Mouse (Mus musculus) myocyte (in vitro differentiated cells): ENCODE data around the gene Cog6. TPM values are rescaled to one million over a fixed set of nuclear protein-coding genes. Genes with fewer than 3 reads are reported as not detected.

ENCODE experiments used
- H3K27me3 ChIP-seq: one replicate; pipeline ENCODE4 v1.6.1; 2011; ENCODE audit not compliant: control insufficient read depth, insufficient read depth, insufficient read length
- H3K36me3 ChIP-seq: one replicate; pipeline ENCODE4 v1.6.1; 2011; ENCODE audit not compliant: control insufficient read depth, insufficient read depth
- H3K4me2 ChIP-seq: one replicate; pipeline ENCODE4 v1.6.1; 2011; ENCODE audit warnings: low read depth, control low read depth
- H3K4me3 ChIP-seq: one replicate; pipeline ENCODE4 v1.5.1; 2011; ENCODE audit warnings: mild to moderate bottlenecking, control low read depth, moderate library complexity
- H3K79me2 ChIP-seq: one replicate; pipeline ENCODE4 v1.6.1; 2011; ENCODE audit not compliant: control insufficient read depth, insufficient read depth
- H3ac ChIP-seq: one replicate; pipeline ENCODE4 v1.6.1; 2011; ENCODE audit not compliant: control insufficient read depth, insufficient read length
- CEBPB ChIP-seq: IDR thresholded peaks from 2 replicates; pipeline ENCODE4 v1.6.1; 2011; ENCODE audit warnings: mild to moderate bottlenecking, moderate library complexity; ENCODE audit not compliant: poor library complexity, insufficient read depth, severe bottlenecking
- E2F4 ChIP-seq: IDR thresholded peaks from one replicate; pipeline ENCODE4 v1.6.1; 2011; ENCODE audit warnings: mild to moderate bottlenecking, control low read depth, moderate library complexity; ENCODE audit not compliant: insufficient read depth
- MAX ChIP-seq: IDR thresholded peaks from one replicate; pipeline ENCODE4 v1.6.1; 2011; ENCODE audit warnings: low read depth, mild to moderate bottlenecking, control low read depth
- MYOD1 ChIP-seq, 3 experiments: IDR thresholded peaks; one replicate each; pipeline ENCODE4 v1.6.1; 2011; ENCODE audit warnings: control low read depth in 2 of 3, low read depth in 2 of 3, mild to moderate bottlenecking in 2 of 3, moderate library complexity in 1 of 3; ENCODE audit not compliant: insufficient read length in 2 of 3, control insufficient read depth in 1 of 3
- MYOG ChIP-seq, 3 experiments: IDR thresholded peaks; one replicate each; pipeline ENCODE4 v1.6.1; 2011; ENCODE audit warnings: control low read depth in 2 of 3, low read depth in 2 of 3, mild to moderate bottlenecking in 2 of 3; ENCODE audit not compliant: insufficient read length in 2 of 3, control insufficient read depth in 1 of 3, insufficient read depth in 1 of 3
- POLR2A ChIP-seq: IDR thresholded peaks from one replicate; pipeline ENCODE4 v1.6.1; 2011; ENCODE audit warnings: low read depth, mild to moderate bottlenecking, control low read depth, moderate library complexity; ENCODE audit not compliant: insufficient read length
- POLR2AphosphoS2 ChIP-seq: IDR thresholded peaks from one replicate; pipeline ENCODE4 v1.6.1; 2011; ENCODE audit warnings: low read depth, control low read depth; ENCODE audit not compliant: insufficient read length
- REST ChIP-seq: IDR thresholded peaks from one replicate; pipeline ENCODE4 v1.6.1; 2011; ENCODE audit warnings: mild to moderate bottlenecking, control low read depth, moderate library complexity; ENCODE audit not compliant: insufficient read depth, insufficient read length
- SRF ChIP-seq: IDR thresholded peaks from one replicate; pipeline ENCODE4 v1.6.1; 2011; ENCODE audit warnings: low read depth; ENCODE audit not compliant: control insufficient read depth, insufficient read length
- TCF12 ChIP-seq: IDR thresholded peaks from one replicate; pipeline ENCODE4 v1.6.1; 2011; ENCODE audit warnings: mild to moderate bottlenecking, control low read depth; ENCODE audit not compliant: poor library complexity, insufficient read depth, severe bottlenecking
- TCF3 ChIP-seq: IDR thresholded peaks from one replicate; pipeline ENCODE4 v1.6.1; 2011; ENCODE audit warnings: low read depth, control low read depth; ENCODE audit not compliant: insufficient read length
- USF1 ChIP-seq: IDR thresholded peaks from one replicate; pipeline ENCODE4 v1.6.1; 2011; ENCODE audit warnings: low read depth, mild to moderate bottlenecking, control low read depth, moderate library complexity
- polyA plus RNA-seq: library from polyadenylated mRNA; unstranded; fragments of >200 nt; fragmentation: generic; extraction: Trizol; gene quantifications from one replicate; pipeline ENCODE4 v1.2.1, GENCODE M21; 2012; ENCODE audit warnings: missing spikeins

Cog6 gene
- polyA plus RNA-seq, 1 experiment, result 17.4 TPM

DNA sequence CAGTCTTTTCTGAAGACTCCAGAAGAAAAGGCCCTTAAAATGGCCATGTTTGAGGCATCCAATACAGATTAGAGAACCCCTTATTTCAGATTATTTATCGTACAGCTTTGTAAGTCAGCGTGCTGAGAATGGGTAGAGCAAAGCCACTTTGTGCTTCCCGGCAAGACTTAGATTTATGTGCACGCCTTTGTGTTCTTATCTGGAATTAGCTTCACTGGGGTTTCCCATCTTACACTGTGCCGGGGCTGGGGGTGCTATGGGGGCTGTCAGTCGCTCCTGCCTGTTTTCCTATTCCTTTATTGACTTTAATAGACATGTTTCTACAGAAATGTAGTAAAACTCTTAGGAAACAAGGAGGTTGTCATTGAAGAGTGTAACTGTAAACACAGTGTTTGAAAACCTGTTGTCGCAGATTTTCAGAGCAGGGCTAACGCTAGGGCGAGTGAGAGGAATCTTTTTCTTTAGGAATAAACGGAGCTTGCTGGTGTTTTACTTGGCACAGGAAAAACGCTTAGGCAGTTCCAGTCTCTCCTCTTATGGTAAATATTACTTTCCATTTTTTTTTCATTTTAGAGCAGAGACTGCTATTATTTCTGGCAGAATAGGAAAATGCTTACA, 27.8 kb upstream of the Cog6 start:
- peaks cover 59% of the 10 kb centered on the region for H3K79me2 ChIP-seq
- TF ChIP-seq SRF (no peak), USF1 (no peak), POLR2A (no peak), TCF12 (no peak), MYOD1 (IDR thresholded peaks at IDR 0.05; ENCODE audit: control insufficient read depth in 1 of 3, insufficient read length in 2 of 3, low read depth in 2 of 3) (no peak), MYOG (IDR thresholded peaks at IDR 0.05; ENCODE audit: control insufficient read depth in 1 of 3, insufficient read depth in 1 of 3, insufficient read length in 2 of 3, low read depth in 2 of 3) (no peak), REST (no peak), TCF3 (no peak)
- H3K4me2 ChIP-seq, result peak overlapping the region; percentile 28
- H3K27me3 ChIP-seq, result no peaks in the 10 kb centered on the region
- H3K4me3 ChIP-seq, result no peak overlapping the region
- peaks cover 5% of the 10 kb centered on the region for H3K36me3 ChIP-seq
- no peak overlapping the region for H3ac ChIP-seq

DNA sequence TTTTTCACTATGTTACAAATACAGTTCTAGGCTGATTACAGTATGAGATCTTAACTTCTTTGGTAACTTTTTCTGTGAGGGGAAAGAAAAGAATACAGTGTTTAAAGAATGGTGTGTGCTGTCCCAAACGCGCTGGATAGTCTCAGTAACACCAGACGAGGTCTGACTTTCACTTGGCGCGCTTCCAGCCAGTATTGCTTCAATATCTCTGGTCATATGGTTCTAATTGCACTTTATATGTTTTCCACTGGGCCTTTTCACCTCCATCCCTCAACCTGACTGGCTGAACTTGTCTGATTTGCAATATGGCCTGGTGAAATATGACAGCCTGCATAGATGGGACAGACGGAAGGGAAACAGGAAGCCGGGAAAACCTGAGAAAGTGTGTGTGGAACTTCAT, 27.2 kb upstream of the Cog6 start:
- no peak for TF ChIP-seq POLR2A
- TF ChIP-seq E2F4, result no peak
- no peak for TF ChIP-seq POLR2AphosphoS2
- TF ChIP-seq MAX, result no peak
- TF ChIP-seq CEBPB, result no peak
- no peak for TF ChIP-seq SRF
- TF ChIP-seq MYOD1 (IDR thresholded peaks at IDR 0.05; ENCODE audit: control insufficient read depth in 1 of 3, insufficient read length in 2 of 3, low read depth in 2 of 3), result no peak
- no peak for TF ChIP-seq TCF3
- no peak for TF ChIP-seq USF1
- no peak for TF ChIP-seq REST
- no peak for TF ChIP-seq TCF12
- no peak for TF ChIP-seq MYOG (IDR thresholded peaks at IDR 0.05; ENCODE audit: control insufficient read depth in 1 of 3, insufficient read depth in 1 of 3, insufficient read length in 2 of 3, low read depth in 2 of 3)
- H3K4me2 ChIP-seq, result peak overlapping the region; percentile 28
- peaks cover 5% of the 10 kb centered on the region for H3K36me3 ChIP-seq
- H3ac ChIP-seq, result no peak overlapping the region
- H3K4me3 ChIP-seq, result no peak overlapping the region
- peaks cover 54% of the 10 kb centered on the region for H3K79me2 ChIP-seq
- no peaks in the 10 kb centered on the region for H3K27me3 ChIP-seq

GRCm38 (mm10) chr3:53043206-53043780, 26.3 kb upstream of the Cog6 start:
- Histone ChIP-seq H3ac (no peak overlapping the region), H3K4me3 (no peak overlapping the region), H3K79me2 (peaks cover 46% of the 10 kb centered on the region), H3K4me2 (peak overlapping the region; percentile 94), H3K27me3 (no peaks in the 10 kb centered on the region), H3K36me3 (peaks cover 5% of the 10 kb centered on the region)
- TF ChIP-seq MAX (no peak), REST (no peak), POLR2AphosphoS2 (no peak), TCF3 (no peak), TCF12 (no peak), POLR2A (no peak), CEBPB (no peak), E2F4 (no peak), USF1 (no peak)

GRCm38 (mm10) chr3:53042240-53042567, 25.2 kb upstream of the Cog6 start:
- TF ChIP-seq TCF3 (no peak), TCF12 (no peak), USF1 (no peak), E2F4 (no peak), SRF (no peak), REST (no peak), MAX (no peak), POLR2AphosphoS2 (no peak), MYOG (IDR thresholded peaks at IDR 0.05; ENCODE audit: control insufficient read depth in 1 of 3, insufficient read depth in 1 of 3, insufficient read length in 2 of 3, low read depth in 2 of 3) (no peak), MYOD1 (IDR thresholded peaks at IDR 0.05; ENCODE audit: control insufficient read depth in 1 of 3, insufficient read length in 2 of 3, low read depth in 2 of 3) (no peak), CEBPB (no peak), POLR2A (no peak)
- Histone ChIP-seq H3K27me3 (no peaks in the 10 kb centered on the region), H3K36me3 (no peaks in the 10 kb centered on the region), H3K79me2 (peaks cover 36% of the 10 kb centered on the region), H3K4me3 (peak overlapping the region; percentile 75), H3K4me2 (peak overlapping the region; percentile 94), H3ac (peak overlapping the region; percentile 45)
